Mouse (Mus musculus) midbrain, embryonic 11.5 days (tissue): ENCODE measurements around the gene Pcp4. TPM values are rescaled to one million over a fixed set of nuclear protein-coding genes. Genes with fewer than 3 reads are reported as not detected.

ENCODE experiments used
- ATAC-seq: fragments of 200-750 bp; cut with Nextera tagmentation; 2 replicates; pipeline ENCODE4 v1.8.0; 2017; ENCODE audit warnings: moderate TSS enrichment, moderate library complexity; ENCODE audit not compliant: low FRiP score
- DNase-seq: peaks from one replicate; pipeline ENCODE4 v3.0.0; 2015; ENCODE audit warnings: low spot score; ENCODE audit errors: missing footprints
- H3K27ac ChIP-seq: fragments of 300-500 bp; sonication (generic); 2 replicates; pipeline ENCODE4 v1.5.1; 2014; ENCODE audit warnings: low read depth, low read length
- H3K27me3 ChIP-seq: fragments of 300-500 bp; sonication (generic); 2 replicates; pipeline ENCODE4 v1.6.1; 2014; ENCODE audit warnings: mild to moderate bottlenecking, low read length, moderate library complexity, mixed read lengths; ENCODE audit not compliant: control insufficient read depth, insufficient read depth
- H3K36me3 ChIP-seq: fragments of 300-500 bp; sonication (generic); 2 replicates; pipeline ENCODE4 v1.6.1; 2014; ENCODE audit warnings: mild to moderate bottlenecking, low read length, moderate library complexity, mixed read lengths; ENCODE audit not compliant: control insufficient read depth, insufficient read depth
- H3K4me1 ChIP-seq: fragments of 300-500 bp; sonication (generic); 2 replicates; pipeline ENCODE4 v1.6.1; 2014; ENCODE audit warnings: low read length; ENCODE audit not compliant: control insufficient read depth, insufficient read depth
- H3K4me2 ChIP-seq: fragments of 300-500 bp; sonication (generic); 2 replicates; pipeline ENCODE4 v1.6.1; 2014; ENCODE audit warnings: mild to moderate bottlenecking, moderate library complexity
- H3K4me3 ChIP-seq: fragments of 300-500 bp; sonication (generic); 2 replicates; pipeline ENCODE4 v1.5.1; 2014; ENCODE audit warnings: low read depth, low read length
- H3K9ac ChIP-seq: fragments of 300-500 bp; sonication (generic); 2 replicates; pipeline ENCODE4 v1.6.1; 2014; ENCODE audit warnings: low read length
- H3K9me3 ChIP-seq: fragments of 300-500 bp; sonication (generic); 2 replicates; pipeline ENCODE4 v1.6.1; 2016; ENCODE audit warnings: low read length; ENCODE audit not compliant: control insufficient read depth
- WGBS: fragments of 180-500 bp; shearing (Covaris S2); extraction: QIAGEN DNeasy Blood & Tissue Kit; methylation state at CpG from one replicate; pipeline ENCODE4 v1.1.7; 2014; 5-methylcytosine and 5-hydroxymethylcytosine counted together
- polyA plus RNA-seq: library from polyadenylated mRNA; unstranded; fragments of >200 nt; fragmentation: Nextera tagmentation; extraction: Ambion mirVana; gene quantifications from 2 replicates; pipeline ENCODE4 v1.2.1, GENCODE M21; 2014

Pcp4 gene
- 3.1 and 4.0 TPM in 2 replicates for polyA plus RNA-seq

- Histone ChIP-seq H3K9me3 (no peaks in the 10 kb centered on the region), H3K27ac (no peak within 1 kb of the TSS), H3K36me3 (no peaks in the 10 kb centered on the region), H3K27me3 (no peaks in the 10 kb centered on the region), H3K4me1 (no peaks in the 10 kb centered on the region), H3K4me2 (no peak within 1 kb of the TSS), H3K9ac (no peak within 1 kb of the TSS), H3K4me3 (no peak within 1 kb of the TSS)
- DNase-seq (peak; percentile 98), ATAC-seq (peak; percentile 40; the same call in 1 of the 2 replicates)
- 11% methylated on average over 8 of the region's 8 CpGs for WGBS
These were observed at the start of gene Pcp4 for GRCm38 (mm10) chr16:96467445-96467844. Gene Pcp4 (plus strand): TSS chr16:96467606.

- ATAC-seq = no peak
- no peak for DNase-seq
- Histone ChIP-seq H3K4me3 (no peak overlapping the region), H3K27me3 (no peaks in the 10 kb centered on the region), H3K4me2 (no peak overlapping the region), H3K36me3 (no peaks in the 10 kb centered on the region), H3K27ac (no peak overlapping the region), H3K9me3 (no peaks in the 10 kb centered on the region), H3K4me1 (no peaks in the 10 kb centered on the region), H3K9ac (no peak overlapping the region)
- WGBS = 87% methylated on average over 2 of the region's 2 CpGs
These were observed 42.4 kb upstream of the Pcp4 start for GRCm38 (mm10) chr16:96425044-96425443.

DNA sequence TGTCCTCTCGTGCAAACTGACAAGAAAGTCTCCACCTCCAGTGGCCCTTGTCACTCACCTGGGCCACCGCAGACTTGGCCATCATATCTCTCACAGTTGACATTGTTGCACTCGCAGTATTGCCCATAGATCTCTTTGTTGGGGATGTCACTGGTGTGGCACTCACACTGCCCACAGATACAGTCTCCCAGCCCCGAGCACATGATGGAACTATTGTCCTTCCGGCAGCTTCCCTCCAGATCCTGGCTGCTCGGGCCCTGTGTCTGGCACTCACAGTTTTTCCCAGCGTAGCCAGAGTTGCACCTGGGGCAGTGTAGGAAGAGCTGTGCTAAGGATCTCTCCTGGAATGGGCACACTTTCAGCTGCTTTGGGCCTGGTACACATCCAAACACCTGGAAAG lies 40.7 kb upstream of the Pcp4 start:
- Histone ChIP-seq H3K4me1 (no peaks in the 10 kb centered on the region), H3K4me2 (no peak overlapping the region), H3K36me3 (no peaks in the 10 kb centered on the region), H3K27me3 (no peaks in the 10 kb centered on the region), H3K27ac (no peak overlapping the region), H3K9me3 (no peaks in the 10 kb centered on the region), H3K9ac (no peak overlapping the region), H3K4me3 (no peak overlapping the region)
- 85% methylated on average over 7 of the region's 7 CpGs for WGBS
- DNase-seq = no peak
- no peak for ATAC-seq

DNA sequence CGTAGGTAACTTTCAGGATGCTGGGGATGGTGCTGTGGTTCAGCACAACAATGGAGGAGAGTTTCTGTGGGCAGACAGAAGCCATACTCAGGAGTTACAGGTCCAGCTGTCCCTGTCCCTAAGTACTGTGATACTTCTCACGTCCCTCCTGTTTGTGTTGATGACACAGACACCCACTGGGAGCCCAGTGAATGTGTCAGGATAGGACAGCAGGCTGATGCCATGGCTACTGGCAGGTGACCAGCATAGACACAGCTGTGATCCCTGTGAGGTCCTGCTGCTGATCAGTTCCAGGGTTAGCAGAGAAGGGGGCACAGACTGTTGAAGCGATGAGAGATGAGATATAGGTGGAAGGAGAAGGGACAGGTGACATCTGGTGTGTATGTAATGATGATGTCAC lies 38.4 kb upstream of the Pcp4 start:
- DNase-seq (no peak), ATAC-seq (no peak)
- H3K4me1 ChIP-seq = no peaks in the 10 kb centered on the region
- no peaks in the 10 kb centered on the region for H3K27me3 ChIP-seq
- H3K9ac ChIP-seq = no peak overlapping the region
- H3K27ac ChIP-seq = no peak overlapping the region
- H3K36me3 ChIP-seq = no peaks in the 10 kb centered on the region
- no peaks in the 10 kb centered on the region for H3K9me3 ChIP-seq
- WGBS = 62% methylated on average over 3 of the region's 3 CpGs
- no peak overlapping the region for H3K4me2 ChIP-seq
- no peak overlapping the region for H3K4me3 ChIP-seq

DNA sequence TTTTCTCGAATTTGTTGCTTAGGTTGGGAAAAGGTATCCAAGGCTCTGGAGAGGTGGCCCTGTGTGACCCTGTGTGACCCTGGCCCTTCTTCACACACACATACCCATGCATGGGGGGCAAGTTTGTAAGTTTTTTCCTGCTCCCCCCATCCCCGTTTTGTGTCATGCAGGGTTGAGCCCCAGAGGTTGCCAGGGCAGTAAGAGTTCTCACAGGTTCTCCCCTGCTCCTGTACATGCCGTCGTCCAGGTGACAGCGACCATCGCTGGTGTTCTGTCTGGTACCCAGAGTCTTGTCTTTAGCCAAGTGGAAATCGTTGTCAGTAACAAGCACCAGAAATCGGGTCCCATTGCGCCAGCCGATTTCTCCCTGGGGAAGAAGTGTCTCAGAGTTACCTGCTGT lies 34.1 kb upstream of the Pcp4 start:
- WGBS = 90% methylated on average over 10 of the region's 10 CpGs
- Histone ChIP-seq H3K4me1 (no peaks in the 10 kb centered on the region), H3K4me2 (no peak overlapping the region), H3K4me3 (no peak overlapping the region), H3K27ac (no peak overlapping the region), H3K9ac (no peak overlapping the region), H3K36me3 (no peaks in the 10 kb centered on the region), H3K27me3 (no peaks in the 10 kb centered on the region), H3K9me3 (no peaks in the 10 kb centered on the region)
- ATAC-seq = no peak
- no peak for DNase-seq

DNA sequence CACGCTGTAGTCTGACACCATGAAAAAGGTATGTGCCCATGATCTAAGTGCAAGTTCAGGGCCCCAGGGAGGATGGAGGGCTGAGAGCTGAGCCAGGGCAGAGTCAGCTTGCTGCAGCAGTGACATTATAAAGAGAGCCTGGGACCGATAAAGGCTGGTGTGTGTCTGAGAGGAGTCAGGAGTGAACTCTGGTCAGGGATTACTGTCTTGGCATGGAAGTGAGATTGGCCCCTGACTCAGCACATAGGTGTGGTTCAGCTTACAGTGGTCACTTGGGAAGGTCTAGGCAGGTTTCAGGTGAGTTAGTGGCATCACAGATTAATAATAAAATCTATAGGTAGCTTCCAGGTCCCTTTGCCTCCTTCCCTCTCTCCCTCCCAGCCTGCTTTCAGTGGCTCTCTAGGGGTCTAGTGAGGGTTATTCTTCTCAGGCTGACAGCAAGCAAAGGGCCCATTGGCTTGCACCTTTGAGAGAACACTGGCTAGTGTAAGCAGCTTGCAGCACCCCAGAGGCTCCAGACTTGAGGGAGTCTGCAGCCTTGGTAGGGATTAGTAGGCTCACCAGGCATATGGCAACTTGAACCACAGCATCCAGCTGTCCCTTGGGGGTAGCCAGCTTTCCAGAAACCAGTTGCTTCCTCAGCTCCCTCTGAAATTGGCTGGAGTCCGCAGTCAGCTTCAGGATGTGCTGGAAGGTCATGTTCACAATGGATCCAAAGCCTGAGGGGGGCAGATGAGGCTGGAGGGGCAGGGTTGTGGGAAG lies 33.2 kb upstream of the Pcp4 start:
- Histone ChIP-seq H3K4me2 (no peak overlapping the region), H3K9me3 (no peaks in the 10 kb centered on the region), H3K4me3 (no peak overlapping the region), H3K27me3 (no peaks in the 10 kb centered on the region), H3K27ac (no peak overlapping the region), H3K4me1 (no peaks in the 10 kb centered on the region), H3K9ac (no peak overlapping the region), H3K36me3 (no peaks in the 10 kb centered on the region)
- ATAC-seq (no peak), DNase-seq (no peak)
- WGBS = 80% methylated on average over 3 of the region's 3 CpGs

GRCm38 (mm10) chr16:96438946-96439345 lies 28.5 kb upstream of the Pcp4 start:
- H3K27ac ChIP-seq = no peak overlapping the region
- H3K4me2 ChIP-seq = no peak overlapping the region
- 93% methylated on average over 5 of the region's 5 CpGs for WGBS
- no peaks in the 10 kb centered on the region for H3K27me3 ChIP-seq
- H3K9me3 ChIP-seq = no peaks in the 10 kb centered on the region
- no peak overlapping the region for H3K9ac ChIP-seq
- ATAC-seq = no peak
- DNase-seq = no peak
- no peak overlapping the region for H3K4me3 ChIP-seq
- H3K4me1 ChIP-seq = no peaks in the 10 kb centered on the region
- no peaks in the 10 kb centered on the region for H3K36me3 ChIP-seq

- H3K36me3 ChIP-seq = no peaks in the 10 kb centered on the region
- H3K27me3 ChIP-seq = no peaks in the 10 kb centered on the region
- H3K9me3 ChIP-seq = no peaks in the 10 kb centered on the region
These were observed 27.7 kb upstream of the Pcp4 start for GRCm38 (mm10) chr16:96439682-96440081.

GRCm38 (mm10) chr16:96440871-96441270 lies 26.5 kb upstream of the Pcp4 start:
- WGBS = 85% methylated on average over 8 of the region's 8 CpGs
- DNase-seq (peak; percentile 14), ATAC-seq (0 out of 2 replicates have a peak, but pooled peaks have one; percentile 33)
- no peaks in the 10 kb centered on the region for H3K9me3 ChIP-seq
- no peaks in the 10 kb centered on the region for H3K4me1 ChIP-seq
- no peaks in the 10 kb centered on the region for H3K36me3 ChIP-seq
- no peak overlapping the region for H3K9ac ChIP-seq
- H3K4me2 ChIP-seq = no peak overlapping the region
- no peaks in the 10 kb centered on the region for H3K27me3 ChIP-seq
- H3K4me3 ChIP-seq = no peak overlapping the region
- H3K27ac ChIP-seq = no peak overlapping the region

More at GRCm38 (mm10) chr16:96439682-96440081, 27.7 kb upstream of the Pcp4 start:
- H3K4me2 ChIP-seq = no peak overlapping the region
- H3K4me3 ChIP-seq = no peak overlapping the region
- no peak overlapping the region for H3K9ac ChIP-seq
- no peaks in the 10 kb centered on the region for H3K4me1 ChIP-seq
- ATAC-seq = no peak
- 83% methylated on average over 4 of the region's 4 CpGs for WGBS
- peak; percentile 33 for DNase-seq
- no peak overlapping the region for H3K27ac ChIP-seq
